Mouse (Mus musculus) adipocyte (in vitro differentiated cells): ENCODE results near the gene Vps53.
A peak's percentile ranks its signal among the peaks of the same experiment; 100 is the strongest.

ENCODE experiments used
- DNase-seq: peaks from one replicate; pipeline ENCODE4 v3.0.0-alpha.2; 2016; ENCODE audit warnings: low spot score

The Vps53 gene

DNA sequence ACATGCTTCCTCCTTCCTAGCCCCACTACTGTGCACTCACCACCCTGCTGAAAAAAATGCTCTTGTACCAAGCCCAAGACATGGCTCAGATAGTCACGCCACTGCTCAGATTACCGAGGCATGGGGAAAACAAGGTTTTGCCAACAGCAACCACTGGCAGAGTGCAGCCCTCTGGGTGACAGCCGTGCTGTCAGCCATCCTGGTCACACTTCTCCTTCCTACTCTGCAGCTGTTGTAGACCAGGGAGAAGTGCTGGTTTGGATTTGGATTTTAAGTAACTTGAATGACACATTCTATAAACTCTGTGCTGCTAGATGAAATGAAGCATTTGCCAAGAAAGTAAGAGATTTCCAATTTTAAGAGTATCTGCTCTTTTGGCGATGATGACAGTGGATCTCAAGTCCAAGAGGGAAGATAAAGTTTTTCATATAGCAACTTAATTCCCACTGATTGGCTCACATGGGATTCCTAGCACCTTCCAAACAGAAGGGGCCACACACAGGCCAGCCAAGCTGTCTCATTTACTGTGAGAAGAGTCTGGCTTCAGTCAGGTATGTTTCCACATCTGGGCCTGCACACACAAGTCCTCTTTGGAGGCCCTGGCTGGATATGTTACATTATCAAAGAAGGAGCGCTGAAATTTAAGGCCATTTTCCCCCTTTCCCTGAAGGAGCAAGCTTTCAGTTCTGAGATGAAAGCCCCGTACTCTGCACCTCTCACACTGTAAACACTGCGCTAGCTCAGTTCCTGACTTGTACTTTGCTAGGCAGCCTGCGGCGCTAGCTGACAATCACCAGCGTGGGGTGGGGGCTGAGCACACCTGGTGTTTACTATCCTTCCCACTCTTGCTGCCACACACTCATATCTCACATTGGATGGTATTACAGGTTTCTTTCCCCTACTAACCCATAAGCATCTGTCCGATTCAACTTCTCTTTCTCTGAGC is 72.6 kb downstream of the Vps53 start:
- no peak for DNase-seq

DNA sequence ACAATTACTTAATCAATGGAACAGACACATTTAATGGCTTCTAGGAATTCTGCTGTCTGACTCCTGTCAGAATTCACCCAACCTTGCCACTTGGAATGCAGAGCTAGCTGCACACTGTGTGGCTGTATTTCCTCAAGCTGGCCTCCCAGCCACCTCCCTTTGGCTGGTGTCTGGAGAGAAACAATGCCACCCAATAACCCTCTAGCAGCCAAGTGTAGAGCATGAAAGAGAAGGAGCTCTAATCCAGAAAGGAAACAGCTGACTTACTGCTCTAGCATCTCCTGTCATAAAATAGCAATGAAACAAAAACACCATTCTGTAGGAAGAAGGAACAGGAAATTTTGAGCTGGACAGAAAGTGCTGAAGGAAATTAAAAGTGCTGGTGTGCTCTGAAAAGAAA is 78.3 kb downstream of the Vps53 start:
- no peak for DNase-seq

DNA sequence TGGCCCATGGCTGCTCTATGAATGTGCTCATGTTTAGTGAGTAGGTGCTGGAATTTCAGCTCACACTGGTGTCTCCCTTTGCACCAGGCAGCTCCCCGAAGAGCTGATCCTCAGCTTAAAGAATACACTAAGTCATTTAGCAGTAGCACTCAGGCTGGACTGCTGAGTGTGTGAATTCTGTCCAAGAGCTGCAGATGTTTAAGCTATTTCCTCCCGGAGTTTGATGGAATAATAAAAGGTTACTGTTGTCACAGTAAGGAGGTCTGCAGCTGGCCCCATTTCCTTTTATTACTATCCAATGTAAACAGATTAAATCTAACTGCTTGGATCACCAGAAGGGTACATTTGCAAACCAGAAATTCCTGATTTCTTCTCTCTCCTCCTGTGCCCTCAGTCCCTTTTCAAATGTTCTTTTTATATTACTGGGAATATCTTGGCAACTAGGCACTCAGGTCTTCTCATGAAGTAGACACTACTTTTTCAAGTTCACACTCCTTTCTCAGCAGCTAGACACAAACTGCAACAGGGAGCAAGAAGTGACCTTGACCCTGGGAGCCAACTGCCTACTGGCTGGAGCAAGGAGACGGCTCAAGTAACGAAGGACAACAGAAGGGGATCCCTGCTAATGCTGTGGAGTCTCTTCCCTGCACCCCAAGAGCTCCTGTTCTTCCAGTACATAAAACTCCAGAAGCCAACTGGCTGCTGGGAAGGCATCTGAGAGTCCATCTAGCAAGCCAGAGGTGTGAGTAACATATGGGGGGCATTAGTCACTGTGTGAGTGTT is 80.1 kb downstream of the Vps53 start:
- no peak for DNase-seq

DNA sequence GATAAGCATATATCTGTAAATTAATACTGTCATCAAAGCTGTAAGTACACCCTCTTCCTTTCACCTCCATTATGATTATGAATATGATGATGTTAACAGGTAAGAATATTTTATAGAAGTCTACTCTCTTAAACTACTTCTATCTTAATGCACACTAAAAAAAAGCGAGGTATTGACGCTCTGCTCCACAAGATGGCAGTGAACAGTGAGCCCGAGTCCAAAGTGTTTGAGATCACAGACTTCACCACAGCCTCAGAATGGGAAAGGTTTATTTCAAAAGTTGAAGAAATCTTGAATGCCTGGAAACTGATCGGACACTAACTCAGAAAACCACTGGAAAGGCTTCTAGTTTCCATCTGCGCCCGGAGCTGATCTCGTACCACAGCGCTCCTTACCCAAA is 85.8 kb downstream of the Vps53 start:
- no peak for DNase-seq

DNA sequence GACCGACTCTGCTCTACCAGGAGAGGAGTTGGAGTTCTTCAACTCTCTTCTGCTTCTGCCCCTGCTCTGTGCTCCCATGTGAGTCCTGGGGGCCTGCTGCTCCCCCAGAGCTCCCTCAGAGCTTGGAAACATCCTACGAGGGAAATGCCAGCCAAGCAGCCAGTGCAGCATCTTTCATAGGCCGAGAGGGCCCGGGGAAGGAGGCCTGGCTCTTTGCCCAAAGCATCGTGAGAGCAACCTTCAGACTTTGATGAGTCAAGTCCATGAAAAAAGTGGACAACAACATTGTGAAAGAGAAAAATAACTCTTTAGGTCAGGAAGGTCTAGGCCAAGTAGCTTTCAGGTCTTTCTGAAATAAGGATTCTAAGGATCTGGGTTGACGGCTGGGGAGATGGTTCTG is 89.7 kb downstream of the Vps53 start:
- DNase-seq, result no peak

DNA sequence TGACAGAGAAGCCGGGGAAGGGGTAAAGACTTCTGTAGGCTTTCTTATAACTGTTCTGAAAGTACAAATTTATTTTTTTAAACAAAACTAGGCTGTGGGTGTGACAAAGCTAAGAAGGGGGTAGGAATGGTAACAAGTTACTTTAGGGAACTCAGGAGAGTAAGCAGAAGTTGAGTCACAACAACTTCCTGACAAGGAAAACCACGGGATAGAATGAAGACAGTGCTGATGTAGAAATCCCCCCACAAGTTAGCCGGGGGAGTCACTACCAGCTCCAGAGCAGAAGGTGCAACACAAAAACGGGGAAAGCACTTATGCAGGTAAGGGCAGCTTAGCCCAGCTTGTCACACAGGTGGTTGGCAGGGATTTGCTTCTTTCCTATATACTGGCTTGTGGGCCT is 90.9 kb downstream of the Vps53 start:
- no peak for DNase-seq

DNA sequence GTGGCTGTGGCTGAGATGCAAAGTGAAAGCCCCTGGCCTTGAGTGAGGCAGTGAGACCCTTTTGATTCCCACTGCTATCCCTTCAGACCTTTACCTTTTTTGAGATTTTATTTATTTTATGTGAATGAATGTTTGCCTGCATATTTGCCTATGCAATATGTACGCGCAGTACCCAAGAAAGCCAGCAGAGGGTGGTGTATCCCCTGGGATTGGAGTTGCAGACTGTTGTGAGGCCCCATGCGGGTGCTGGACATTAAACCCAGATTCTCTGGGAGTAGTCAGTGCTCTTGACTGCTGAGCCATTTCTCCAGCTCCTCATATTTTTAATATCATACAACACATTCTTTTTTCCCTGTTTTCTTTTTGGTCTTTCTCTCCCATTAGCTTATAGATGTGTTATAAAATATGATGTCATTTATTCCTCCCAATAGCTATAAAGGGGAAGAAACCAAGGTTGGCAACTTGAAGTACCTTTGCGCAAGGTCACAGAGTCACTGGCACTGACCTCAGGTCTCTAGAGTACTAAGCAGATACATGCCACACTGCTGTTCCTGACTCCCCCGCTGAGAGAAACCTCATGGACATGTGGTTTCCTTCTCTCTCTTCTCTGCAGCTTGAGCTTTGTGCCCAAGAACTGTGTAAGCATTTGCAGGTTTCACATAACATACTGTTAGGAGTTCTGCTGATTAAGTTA is 93.4 kb downstream of the Vps53 start:
- peak; percentile 33 for DNase-seq

DNA sequence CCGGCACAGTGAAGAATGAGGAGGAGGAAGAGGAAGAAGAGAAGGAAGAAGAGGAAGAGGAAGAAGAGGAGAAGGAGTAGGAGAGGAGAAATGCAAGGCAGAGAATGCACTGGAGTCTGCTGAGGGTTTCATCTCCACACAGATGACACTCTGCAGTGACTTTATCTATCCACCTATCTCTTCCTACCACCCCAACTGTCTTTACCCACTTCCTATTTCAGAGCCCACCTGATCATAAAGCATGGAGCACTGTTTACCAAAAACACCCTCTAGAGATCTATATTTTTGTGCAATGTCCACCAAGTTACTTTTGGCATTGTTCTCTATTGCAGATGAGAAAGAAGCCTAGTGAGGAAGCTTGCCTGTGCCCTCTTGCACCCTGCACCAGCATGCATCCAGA is 94.5 kb downstream of the Vps53 start:
- no peak for DNase-seq

DNA sequence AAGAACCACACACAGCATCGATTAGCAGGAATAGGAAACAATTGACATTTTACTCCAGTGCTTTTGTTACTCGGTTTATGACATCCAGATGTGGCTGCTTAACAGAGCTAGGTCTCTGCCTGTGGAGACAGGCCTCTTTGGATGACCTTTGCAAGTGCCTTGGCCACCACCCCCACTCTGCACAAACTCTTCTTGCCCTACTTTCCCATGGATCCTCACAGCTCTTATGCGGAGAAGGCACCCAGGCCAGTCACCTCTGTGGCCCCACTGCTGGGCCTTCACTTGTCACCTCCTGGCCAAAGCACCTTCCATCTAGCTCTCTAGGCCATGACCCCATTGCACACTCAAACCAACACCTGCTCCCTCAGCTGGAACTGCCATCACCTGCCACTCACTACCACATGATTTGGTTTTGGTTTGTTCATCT is 95.5 kb downstream of the Vps53 start:
- peak; percentile 10 for DNase-seq

DNA sequence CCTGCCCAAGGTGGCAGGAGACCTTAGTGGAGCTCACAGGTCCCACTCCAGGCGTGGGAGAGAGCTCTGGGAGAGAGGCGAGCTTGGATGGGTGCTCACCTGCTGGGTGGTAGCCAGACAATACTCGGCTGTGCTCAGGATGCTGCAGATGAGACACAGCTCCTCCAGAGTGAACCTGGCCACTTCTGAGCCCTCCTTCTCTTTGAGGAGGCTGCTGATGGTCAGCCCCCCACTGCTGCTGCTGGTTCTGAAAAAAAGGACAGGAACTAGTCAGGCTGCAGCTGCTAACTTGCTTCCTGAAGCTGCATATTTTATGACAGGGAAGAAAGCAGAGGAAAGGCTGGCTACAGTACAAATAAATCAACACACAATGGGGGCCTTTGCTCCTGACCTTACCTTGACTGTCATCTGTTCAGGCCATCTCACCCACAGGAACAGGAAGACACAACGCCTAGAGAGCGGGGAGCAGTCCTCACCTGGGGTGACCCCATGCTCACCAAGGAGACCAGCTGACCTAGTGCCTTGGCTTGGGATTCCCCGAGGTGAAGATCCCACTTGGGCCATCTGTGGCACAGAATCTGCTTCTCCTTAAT is 98.3 kb downstream of the Vps53 start:
- no peak for DNase-seq

DNA sequence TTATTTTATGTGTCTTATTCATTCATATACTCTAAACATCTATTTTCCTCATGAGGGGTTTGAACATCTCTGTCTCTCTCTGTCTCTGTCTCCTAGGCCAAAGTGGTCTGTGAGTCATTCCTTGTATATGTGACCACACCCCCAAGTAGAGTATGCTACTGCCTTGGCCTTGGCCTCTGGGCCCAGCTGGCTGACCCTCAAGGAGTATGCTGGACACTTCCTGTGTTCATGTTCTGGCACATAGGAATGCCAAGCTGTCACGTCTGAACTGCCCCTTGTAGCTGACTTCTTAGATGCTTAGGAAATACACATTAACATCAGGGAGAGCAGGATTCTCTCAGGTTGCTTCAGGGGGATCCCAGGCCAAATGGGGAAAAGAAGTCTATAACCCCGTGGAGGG is 99.2 kb downstream of the Vps53 start:
- no peak for DNase-seq

DNA sequence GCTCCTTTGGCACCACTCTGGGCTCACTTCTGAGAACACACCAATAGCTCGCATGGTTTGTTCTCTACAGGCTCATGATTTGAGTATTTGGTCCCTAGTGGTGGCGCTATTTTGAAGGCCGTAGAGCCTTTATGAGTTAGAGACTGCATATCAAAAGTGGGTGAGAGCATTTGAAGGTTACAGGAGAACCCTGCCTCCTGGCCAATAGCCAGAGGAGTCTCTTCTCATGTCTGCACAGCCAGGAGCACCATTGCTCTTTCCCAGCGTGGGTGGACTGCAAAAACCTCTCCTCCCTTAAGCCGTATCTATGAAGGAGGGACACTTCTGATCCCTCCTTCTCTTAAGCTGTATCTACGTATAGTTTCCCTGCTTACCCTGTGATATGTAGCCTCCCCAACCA is 102.1 kb downstream of the Vps53 start:
- no peak for DNase-seq

DNA sequence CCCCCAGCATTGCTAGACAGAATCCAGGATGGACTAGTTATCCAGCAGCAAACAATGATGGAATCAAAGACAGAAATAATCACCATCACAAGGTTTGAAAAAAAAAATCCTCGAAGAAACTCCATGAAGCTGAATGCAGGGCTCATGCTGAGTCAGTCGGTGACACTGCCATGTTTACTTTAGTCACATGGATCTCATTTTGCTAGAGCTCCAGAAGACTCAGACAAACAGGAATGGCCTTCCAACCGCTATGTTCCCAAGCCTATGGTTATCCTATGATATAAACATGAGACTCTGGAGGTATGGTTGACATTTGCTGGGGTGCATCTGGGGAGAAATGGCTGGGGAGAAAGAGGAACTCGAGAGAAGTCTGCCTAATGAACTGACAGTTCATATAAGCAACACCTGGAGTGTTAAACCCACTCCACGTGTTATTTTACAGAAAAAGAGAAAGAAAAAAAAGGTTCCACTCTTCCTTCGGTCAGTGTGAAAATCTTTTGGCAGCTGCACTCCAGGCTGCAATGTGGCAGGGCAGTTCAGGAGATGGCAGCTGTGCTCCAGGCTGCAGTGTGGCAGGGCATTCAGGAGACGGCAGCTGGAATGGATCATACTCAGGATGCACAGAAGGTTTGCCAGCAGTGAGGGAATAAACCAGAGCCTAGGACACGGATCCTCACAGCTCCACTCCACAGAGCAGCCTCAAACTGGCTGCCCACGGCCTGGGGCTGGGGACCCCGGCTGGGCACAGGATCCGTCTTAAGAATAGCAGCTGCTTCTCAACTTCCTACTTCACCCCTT is 105.0 kb downstream of the Vps53 start:
- no peak for DNase-seq

DNA sequence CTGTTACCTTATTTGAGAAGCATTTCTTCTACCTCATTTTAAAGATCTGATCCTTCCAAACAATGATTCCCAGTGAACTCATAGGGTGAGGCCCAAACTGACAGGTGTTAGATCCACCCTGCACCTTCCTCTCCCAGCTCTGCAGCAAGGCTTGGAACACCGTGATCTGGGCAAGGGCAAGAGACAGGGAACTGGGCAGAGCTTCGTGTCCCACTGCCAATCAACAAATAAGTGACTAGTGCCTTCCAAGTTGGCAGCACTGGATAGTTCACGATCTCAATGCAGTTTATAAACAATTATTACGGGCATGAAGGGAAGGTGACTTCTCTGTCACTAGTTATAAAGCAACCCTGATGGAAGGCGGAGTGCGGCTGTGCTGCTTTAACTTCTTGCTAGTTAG is 109.6 kb downstream of the Vps53 start:
- peak; percentile 21 for DNase-seq

DNA sequence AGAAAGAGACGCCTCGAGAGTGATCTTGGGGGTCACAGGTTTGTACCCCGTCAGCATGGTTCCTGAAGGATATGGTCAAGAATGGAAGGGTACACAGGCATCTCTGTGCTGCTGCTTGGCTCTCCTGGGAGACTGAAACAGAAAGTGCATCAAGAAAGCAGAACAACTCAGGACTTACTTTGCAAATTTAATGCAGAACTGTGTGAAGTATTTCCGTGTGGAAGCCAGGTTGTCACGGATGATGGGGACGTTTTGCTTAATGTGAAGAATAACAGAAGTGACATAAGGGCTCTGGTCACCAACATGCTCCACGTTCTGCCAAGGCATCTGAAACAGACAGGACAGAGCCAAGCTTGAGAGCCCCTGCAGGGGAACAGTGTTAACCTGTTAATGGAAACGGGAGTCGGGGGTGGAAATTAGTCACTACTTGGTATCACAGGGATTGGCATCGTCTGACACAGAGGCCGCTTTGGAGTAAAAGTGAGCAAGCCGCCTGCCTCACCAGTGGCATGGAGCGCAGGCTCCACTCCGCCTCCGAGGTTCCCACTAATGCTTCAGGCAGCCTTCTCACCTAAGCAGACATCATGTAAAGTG is 112.8 kb downstream of the Vps53 start:
- DNase-seq, result no peak

DNA sequence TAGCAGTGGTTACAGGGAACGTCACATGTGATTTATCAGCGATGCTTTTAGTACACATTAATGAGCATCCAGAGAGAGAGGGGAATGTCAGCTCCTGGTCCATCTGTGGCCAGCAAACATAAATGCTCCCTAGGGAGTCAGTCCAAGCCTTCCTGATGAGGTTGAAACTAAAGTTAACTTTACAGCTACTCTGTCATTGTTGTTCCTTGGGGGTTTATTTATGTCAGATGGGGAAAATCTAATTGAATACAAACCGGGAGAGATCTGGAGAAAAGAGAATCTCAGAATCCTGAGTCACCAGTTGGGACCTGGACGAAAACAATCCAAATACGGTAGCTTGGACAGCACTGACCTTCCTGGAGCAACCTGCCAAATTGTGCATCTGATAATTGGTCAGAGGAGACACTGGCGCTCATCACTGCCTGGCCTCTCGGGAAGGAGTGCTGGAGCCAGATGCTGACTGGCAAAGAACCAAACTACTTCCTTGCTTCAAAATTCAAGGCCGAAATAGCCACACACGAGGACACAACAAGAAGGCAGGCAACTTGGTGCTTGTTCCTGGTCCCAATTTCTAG is 113.8 kb downstream of the Vps53 start:
- peak; percentile 12 for DNase-seq

DNA sequence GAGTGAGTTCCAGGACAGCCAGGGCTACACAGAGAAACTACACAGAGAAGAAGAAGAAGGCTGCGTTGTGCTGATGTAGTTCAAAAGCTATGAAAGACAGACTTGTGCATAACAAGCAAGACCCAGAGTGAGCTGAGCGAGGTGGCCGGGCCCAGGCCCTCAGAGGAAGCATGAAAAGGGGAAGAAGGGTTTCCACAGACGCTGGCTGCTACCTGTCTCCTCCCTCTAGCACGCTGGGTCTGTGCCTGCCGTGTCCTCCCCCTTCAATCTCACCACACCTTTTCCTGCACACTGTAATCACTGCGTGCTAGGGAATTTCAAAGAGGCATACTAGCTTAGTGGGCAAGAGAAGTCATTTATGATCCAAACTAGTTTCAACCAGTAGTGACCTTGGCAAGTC is 115.0 kb downstream of the Vps53 start:
- no peak for DNase-seq

DNA sequence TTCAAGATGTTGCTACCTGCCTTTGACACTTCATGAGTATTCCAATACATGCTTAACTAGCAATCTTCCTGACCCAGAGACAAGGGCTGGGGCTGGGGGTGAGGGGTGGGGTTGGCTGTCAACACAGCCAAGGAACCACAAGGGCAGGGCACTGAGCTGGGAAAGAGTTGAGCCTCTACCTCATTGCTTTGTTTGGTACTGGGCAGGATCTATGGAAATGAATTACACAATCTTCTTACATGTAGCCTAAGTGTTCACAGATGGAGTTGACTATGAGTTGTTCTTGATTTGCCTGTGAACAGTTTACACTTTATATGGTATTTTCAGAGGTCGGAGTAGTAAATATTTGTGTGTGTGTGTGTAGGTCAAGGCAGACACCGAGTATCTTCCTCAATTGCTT is 118.5 kb downstream of the Vps53 start:
- DNase-seq, result no peak

DNA sequence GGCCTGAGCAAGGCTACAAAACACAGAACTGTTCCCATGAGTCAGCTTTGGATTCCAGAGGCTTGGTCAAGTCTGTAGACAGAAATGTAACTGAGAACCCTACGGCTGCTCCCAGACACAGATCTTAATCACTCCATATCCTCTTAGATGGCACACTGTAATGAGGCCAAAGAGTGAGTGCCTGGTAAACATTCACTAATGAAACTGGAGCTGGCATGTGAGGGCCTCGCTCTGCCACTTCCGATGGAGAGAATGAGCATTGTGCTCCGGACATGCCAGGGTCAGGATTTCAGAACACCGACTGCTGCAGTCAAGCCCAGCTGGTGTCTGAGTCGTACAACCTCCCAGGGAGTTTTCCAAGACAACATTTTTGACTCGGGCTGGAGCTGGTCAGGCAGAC is 119.5 kb downstream of the Vps53 start:
- DNase-seq, result peak; percentile 74

DNA sequence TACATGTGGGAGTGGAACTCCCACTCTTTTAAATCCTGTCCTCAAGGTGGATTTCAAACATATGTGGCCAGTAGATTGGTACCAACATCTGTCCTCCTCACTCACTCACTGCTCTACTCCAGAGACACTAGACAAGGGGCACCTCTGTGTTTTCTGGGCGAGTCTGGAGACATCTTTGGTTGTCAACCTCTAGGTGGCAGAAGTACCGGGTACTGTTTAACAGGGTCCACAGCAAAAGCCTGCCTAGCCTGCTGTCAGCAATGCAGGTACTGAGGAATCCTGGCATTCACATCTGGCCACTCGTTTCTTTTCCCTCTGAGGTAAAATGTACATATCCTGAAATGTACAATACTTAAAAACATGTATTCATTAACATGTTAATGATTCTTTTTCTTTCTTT is 123.0 kb downstream of the Vps53 start:
- no peak for DNase-seq

DNA sequence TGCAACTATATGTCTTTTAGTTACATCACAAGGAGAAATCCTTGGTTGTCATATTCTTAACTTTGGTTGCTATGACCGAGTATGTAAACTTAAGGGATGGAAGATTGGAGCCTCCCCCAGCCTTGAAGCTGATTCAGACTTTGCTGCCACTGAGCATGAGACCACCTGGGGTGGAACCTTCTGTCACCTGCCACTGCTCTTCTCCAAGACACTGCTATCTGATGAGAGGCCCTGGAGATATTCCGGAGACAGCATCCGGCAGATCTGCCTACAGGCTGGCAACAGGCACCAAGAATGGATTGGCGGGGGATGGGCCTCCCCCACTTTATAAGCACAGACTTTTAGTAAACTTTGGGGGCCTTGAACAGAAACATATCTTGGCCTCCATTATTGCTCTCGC is 127.0 kb downstream of the Vps53 start:
- no peak for DNase-seq
